Mouse (Mus musculus) kidney, adult 11 months (tissue): ENCODE data around the gene Fam71e1.

Source experiments
- DNase-seq: peaks from one replicate; pipeline ENCODE4 v3.0.0; 2022

Gene Fam71e1

GRCm38 (mm10) chr7:44535657-44536589, 39.5 kb downstream of the Fam71e1 start:
- DNase-seq: no peak

DNA sequence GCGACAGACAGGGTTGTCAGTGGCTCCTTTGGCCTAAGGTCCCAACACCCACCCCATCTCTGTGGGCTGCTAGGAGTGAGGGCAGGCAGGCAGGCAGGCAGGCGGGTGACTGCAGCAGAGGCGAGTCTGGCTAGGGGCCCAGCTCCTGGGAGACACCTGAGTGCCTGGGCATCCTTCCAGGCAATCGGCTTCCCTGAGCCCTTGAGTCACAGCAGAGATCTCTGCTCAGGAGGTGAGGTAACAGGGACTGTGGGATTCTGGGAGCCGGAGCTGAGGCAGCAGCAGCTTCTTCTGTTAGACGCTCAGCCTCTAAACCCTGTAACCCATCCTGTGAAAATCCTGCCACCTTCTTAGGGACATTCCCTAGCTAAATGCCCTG, 40.2 kb downstream of the Fam71e1 start:
- no peak for DNase-seq

DNA sequence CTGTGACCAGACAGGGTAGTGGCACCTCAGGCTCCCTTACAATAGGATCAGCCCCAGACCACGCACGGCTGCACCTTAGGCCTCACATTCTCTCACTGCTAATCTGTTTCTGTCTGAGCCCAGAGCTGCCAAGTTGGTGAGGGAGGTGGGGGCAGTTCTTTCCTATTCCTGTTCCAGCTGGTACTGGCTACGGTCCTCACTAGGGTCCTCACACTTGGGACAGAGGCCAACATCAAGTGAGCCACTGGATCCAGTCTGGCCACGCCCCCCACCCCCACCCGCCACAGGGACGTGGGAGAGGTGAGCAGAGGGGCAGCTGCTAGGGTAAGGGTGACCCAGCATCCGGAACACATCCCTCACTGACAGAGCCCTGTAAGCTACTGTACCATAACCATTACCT, 40.6 kb downstream of the Fam71e1 start:
- DNase-seq: no peak

DNA sequence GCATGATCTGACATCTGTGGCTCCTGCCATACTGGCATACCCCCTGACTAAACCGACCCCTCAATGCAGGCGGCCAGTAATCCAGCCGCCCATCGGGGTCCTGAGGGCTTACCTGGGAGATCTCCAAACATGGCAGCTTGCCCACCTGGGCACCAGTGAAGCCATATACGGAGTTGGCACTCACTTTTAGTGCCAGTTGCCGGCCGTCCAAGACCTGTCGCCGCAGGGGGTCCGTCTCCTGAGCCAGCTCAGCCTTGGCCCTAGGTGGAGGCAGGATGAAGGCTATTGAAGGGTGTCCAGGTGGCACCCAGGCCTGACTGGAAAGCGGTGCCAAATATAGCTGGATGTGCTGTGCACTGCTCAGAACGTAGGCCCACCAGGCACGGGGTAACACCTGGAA, 41.1 kb downstream of the Fam71e1 start:
- no peak for DNase-seq

GRCm38 (mm10) chr7:44538756-44539624, 42.6 kb downstream of the Fam71e1 start:
- no peak for DNase-seq

DNA sequence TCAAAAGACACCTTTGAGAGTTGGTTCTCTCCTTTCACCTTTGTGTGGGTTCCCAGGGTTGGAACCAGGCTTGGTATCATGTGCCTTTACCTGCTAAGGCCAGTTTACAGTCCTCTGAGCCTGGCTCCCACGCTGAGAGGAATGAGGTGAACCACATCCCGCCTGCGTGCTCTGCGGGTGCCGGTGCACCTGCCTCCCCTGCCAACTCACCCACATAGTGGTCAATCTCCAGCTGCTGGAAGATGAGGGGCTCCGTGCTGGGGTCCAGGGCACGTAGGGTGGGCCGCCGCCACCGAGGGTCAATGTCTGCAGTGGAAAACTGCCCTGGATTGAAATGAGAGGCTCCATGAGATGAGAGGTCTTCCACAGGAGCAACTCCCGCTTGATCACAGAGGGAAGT, 46.2 kb downstream of the Fam71e1 start:
- DNase-seq: no peak

DNA sequence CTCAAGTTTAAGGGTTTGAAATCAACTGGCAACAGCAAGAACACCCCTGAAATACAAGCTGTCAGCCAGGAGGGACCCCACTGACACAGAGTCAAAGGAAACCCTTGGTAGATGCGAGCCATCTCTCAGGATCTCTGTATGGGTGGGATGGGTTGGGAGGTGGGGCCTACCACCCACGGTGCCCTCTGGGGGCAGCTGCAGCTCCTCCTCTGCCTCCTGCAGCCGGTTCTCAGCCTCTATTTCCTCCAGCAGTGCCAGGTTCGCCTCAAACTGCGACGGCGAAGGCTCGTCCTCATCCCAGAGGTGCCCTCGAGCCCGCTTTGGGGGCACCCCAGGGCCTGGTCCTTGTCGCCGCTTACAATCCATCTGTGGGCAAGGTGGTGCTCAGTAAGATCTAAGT, 46.7 kb downstream of the Fam71e1 start:
- DNase-seq: no peak

DNA sequence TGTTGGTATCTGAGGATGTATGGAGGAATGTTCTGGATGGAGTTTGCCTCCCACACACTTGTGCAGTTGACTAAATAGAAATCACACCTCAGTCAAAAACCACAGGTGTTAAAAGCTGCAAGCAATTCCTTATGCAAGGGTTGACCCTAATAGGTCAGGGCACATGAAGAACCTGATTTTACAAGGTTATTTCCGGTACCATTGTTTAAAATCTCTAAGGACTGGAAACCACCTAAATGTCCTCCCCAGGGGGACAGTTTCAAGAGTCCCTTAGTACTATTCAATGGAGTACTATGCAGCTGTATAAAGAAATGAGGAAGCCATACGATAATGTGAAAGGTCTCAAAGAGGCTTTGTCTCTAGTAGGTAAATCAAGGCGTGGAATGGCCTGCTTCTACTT, 49.9 kb downstream of the Fam71e1 start:
- DNase-seq: no peak

GRCm38 (mm10) chr7:44547041-44547440, 50.7 kb downstream of the Fam71e1 start:
- DNase-seq: no peak

DNA sequence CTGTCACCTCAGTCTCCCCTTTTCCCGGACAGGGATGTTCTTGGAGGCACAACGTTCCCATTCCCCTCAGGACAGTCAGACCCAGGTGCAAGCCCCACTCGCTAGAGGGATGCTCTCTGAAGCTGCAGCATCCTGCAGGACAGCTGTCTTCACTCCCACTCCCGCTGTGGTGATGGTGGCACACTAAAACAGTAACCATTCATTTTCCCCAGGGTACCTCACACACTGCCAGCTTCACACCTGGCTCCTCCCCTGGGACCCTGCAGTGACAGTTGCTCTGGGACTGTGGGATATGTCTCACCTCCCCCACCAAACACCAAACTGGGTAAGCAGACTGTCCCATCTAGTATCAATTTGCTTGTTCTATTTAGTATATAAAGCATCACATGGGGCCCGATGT, 51.3 kb downstream of the Fam71e1 start:
- no peak for DNase-seq

GRCm38 (mm10) chr7:44548497-44549087, 52.2 kb downstream of the Fam71e1 start, which contains the start of gene Pold1:
TSS of gene Pold1 (minus strand) at chr7:44548849.
- DNase-seq: peak; percentile 99

DNA sequence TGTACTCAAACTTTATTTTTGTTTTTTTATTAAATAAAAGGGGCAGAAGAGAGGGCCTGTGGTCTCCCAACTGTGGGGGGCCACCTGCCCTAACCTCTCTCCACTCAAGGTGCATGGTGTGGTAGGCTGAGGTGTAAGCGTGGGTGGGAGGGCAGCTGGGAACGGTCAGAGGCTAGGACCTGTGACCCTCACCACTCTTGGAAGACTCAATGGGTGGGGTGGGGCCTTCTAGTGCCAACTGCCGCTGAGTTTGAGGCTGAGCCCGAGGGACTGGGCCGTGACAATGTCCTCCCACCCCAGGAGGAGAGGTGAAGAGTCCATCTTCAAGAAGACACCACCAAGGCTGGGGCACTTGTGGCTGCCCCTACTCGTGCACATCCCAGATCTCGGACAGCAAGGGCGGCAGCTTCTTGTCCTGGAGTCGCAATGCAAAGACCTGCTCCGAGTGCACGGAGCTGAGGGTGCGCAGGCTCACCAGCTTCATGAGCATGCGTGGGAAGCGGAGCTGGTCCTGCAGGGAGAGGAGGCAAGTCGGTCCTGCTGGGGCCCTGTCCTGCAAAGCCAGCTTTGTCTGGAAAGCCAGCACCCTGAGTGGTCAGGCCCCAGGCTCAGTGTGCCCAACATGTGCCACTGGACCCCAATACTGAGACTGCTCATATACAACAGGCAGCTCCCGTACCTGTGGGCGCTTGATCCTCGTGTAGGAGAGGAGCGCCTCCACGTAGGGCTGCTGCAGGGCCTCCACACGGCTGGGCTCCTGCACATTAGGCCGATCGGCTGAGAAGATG, 53.4 kb downstream of the Fam71e1 start:
- no peak for DNase-seq

- no peak for DNase-seq
Measured at GRCm38 (mm10) chr7:44550409-44550678, 54.0 kb downstream of the Fam71e1 start.
